Mouse (Mus musculus) midbrain, embryonic 14.5 days (tissue): Measurements from ENCODE around the gene Heatr6. TPM values are rescaled to one million over a fixed set of nuclear protein-coding genes. Genes with fewer than 3 reads are reported as not detected.

Experiments used
- ATAC-seq: fragments of 200-750 bp; cut with Nextera tagmentation; 2 replicates; pipeline ENCODE4 v1.8.0; 2017; ENCODE audit warnings: moderate number of reproducible peaks, moderate library complexity; ENCODE audit not compliant: low FRiP score, low TSS enrichment
- DNase-seq: peaks from one replicate; pipeline ENCODE4 v3.0.0-alpha.2; 2015
- H3K27ac ChIP-seq: fragments of 300-500 bp; sonication (generic); replicated peaks from 2 replicates; pipeline ENCODE4 v1.5.1; 2014; ENCODE audit warnings: mild to moderate bottlenecking, low read depth, low read length, moderate library complexity
- H3K27me3 ChIP-seq: fragments of 300-500 bp; sonication (generic); 2 replicates; pipeline ENCODE4 v1.6.1; 2014; ENCODE audit warnings: low read length, control low read depth, mixed read lengths; ENCODE audit not compliant: control insufficient read depth, insufficient read depth
- H3K36me3 ChIP-seq: fragments of 300-500 bp; sonication (generic); 2 replicates; pipeline ENCODE4 v1.6.1; 2014; ENCODE audit warnings: low read length, control low read depth; ENCODE audit not compliant: control insufficient read depth, insufficient read depth
- H3K4me1 ChIP-seq: fragments of 300-500 bp; sonication (generic); 2 replicates; pipeline ENCODE4 v1.6.1; 2014; ENCODE audit warnings: mild to moderate bottlenecking, antibody characterized with exemption, low read length, control low read depth; ENCODE audit not compliant: control insufficient read depth, insufficient read depth
- H3K4me2 ChIP-seq: fragments of 300-500 bp; sonication (generic); 2 replicates; pipeline ENCODE4 v1.6.1; 2014; ENCODE audit warnings: mild to moderate bottlenecking, low read length, moderate library complexity
- H3K4me3 ChIP-seq: fragments of 300-500 bp; sonication (generic); replicated peaks from 2 replicates; pipeline ENCODE4 v1.5.1; 2014; ENCODE audit warnings: low read depth, low read length
- H3K9ac ChIP-seq: fragments of 300-500 bp; sonication (generic); replicated peaks from 2 replicates; pipeline ENCODE4 v1.6.1; 2014; ENCODE audit warnings: mild to moderate bottlenecking, low read length, moderate library complexity
- H3K9me3 ChIP-seq: fragments of 300-500 bp; sonication (generic); 2 replicates; pipeline ENCODE4 v1.6.1; 2016; ENCODE audit warnings: low read length, control low read depth, mixed read lengths; ENCODE audit not compliant: control insufficient read depth
- WGBS: fragments of 180-500 bp; shearing (Covaris S2); extraction: QIAGEN DNeasy Blood & Tissue Kit; methylation state at CpG from one replicate; pipeline ENCODE4 v1.1.7; 2014; 5-methylcytosine and 5-hydroxymethylcytosine counted together
- polyA plus RNA-seq: library from polyadenylated mRNA; unstranded; fragments of >200 nt; fragmentation: Nextera tagmentation; extraction: Ambion mirVana; gene quantifications from 2 replicates; pipeline ENCODE4 v1.2.1, GENCODE M21; 2014

The Heatr6 gene
- polyA plus RNA-seq: 36.6 and 37.2 TPM in 2 replicates

GRCm38 (mm10) chr11:83753581-83754181, at the start of gene Heatr6:
Gene Heatr6 (plus strand): TSS chr11:83753696.
- Histone ChIP-seq H3K36me3 (peaks cover 29% of the 10 kb centered on the region), H3K9me3 (no peaks in the 10 kb centered on the region), H3K4me3 (peak within 1 kb of the TSS; percentile 83), H3K27me3 (peaks cover 13% of the 10 kb centered on the region; the same call in 1 of the 2 replicates), H3K9ac (peak within 1 kb of the TSS; percentile 88), H3K4me2 (peak within 1 kb of the TSS; percentile 73), H3K4me1 (peaks cover 17% of the 10 kb centered on the region), H3K27ac (peak within 1 kb of the TSS; percentile 93)
- WGBS: under 1% methylated on average over 47 of the region's 47 CpGs
- DNase-seq (peak; percentile 96), ATAC-seq (peak; percentile 91)

DNA sequence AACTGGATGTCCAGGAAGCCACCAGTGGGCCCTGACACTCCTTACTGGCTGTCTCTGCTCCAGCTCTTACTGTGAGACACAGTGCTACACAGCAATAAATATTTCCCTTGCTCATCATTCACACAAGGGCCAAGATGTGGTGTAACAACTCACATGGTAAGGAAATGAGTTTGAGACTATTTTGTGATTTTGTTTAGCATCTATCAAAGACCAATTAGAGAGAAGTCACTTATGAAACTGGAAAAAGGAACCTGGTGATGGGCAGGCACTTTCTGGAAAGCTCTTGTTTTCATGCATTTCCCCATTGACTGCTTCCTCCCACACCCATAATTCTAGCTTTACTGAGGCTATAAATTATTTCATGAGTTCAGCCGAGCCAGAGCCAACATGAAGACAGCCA, 49.8 kb upstream of the Heatr6 start, which contains the start of gene Wfdc17:
Wfdc17 (plus strand) TSS at position 287 of the 400 bp plus-strand sequence.
- H3K27ac ChIP-seq: no peak within 1 kb of the TSS
- no peaks in the 10 kb centered on the region for H3K36me3 ChIP-seq
- H3K9ac ChIP-seq: no peak within 1 kb of the TSS
- WGBS: 73% methylated on average over 1 of the region's 1 CpGs
- no peaks in the 10 kb centered on the region for H3K4me1 ChIP-seq
- no peak within 1 kb of the TSS for H3K4me2 ChIP-seq
- no peak within 1 kb of the TSS for H3K4me3 ChIP-seq
- H3K27me3 ChIP-seq: no peaks in the 10 kb centered on the region
- no peak for ATAC-seq
- H3K9me3 ChIP-seq: no peaks in the 10 kb centered on the region
- DNase-seq: no peak

DNA sequence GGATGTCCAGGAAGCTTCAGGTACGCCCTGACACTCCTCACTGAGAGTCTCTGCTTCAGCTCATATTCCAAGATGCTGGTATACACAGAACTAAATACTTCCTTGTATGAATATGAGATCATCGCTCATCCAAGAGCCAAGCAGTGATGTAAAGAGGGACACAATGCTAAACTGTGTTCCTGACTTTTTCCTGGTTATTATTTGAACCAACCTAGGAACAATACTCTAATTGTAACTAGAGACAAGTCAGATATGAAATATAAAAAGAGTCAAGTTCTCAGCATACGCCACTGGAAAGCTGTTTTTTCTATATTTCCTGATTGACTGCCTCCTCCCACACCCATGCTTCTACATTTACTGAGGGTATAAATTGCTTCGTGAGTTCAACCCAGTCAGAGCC, 44.8 kb upstream of the Heatr6 start, which contains the start of gene Wfdc18:
Wfdc18 (plus strand) TSS at position 301 of the 400 bp plus-strand sequence.
- WGBS: 74% methylated on average over 4 of the region's 4 CpGs
- no peak within 1 kb of the TSS for H3K9ac ChIP-seq
- H3K4me2 ChIP-seq: no peak within 1 kb of the TSS
- ATAC-seq (no peak), DNase-seq (no peak)
- no peaks in the 10 kb centered on the region for H3K4me1 ChIP-seq
- no peaks in the 10 kb centered on the region for H3K27me3 ChIP-seq
- no peak within 1 kb of the TSS for H3K27ac ChIP-seq
- no peaks in the 10 kb centered on the region for H3K9me3 ChIP-seq
- H3K36me3 ChIP-seq: no peaks in the 10 kb centered on the region
- H3K4me3 ChIP-seq: no peak within 1 kb of the TSS

GRCm38 (mm10) chr11:83709683-83710082, 43.8 kb upstream of the Heatr6 start:
- H3K9me3 ChIP-seq: no peaks in the 10 kb centered on the region
- H3K27ac ChIP-seq: no peak overlapping the region
- ATAC-seq (no peak), DNase-seq (no peak)
- H3K4me1 ChIP-seq: no peaks in the 10 kb centered on the region
- H3K4me2 ChIP-seq: no peak overlapping the region
- H3K27me3 ChIP-seq: no peaks in the 10 kb centered on the region
- no peak overlapping the region for H3K4me3 ChIP-seq
- no peak overlapping the region for H3K9ac ChIP-seq
- 94% methylated on average over 5 of the region's 5 CpGs for WGBS
- no peaks in the 10 kb centered on the region for H3K36me3 ChIP-seq

DNA sequence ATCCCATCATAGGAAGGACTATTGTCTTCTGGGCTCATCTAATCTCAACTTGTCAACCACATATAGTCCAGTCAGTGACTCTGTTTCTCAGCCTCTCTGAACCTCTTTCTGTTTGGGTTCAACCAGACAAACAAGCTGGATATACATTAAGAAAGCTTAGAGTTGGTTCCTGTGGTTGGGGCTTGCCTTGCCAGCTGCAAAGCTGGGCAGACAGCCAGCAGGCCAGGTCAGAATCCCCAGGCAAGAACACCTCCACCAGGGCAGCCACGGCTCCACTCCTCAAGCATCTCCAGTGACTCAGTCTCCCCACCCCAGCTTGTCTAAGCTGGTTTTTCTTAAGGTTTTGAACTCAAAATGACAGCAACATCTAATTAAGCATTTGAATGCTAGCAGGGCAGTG, 40.8 kb upstream of the Heatr6 start:
- Histone ChIP-seq H3K36me3 (no peaks in the 10 kb centered on the region), H3K9me3 (no peaks in the 10 kb centered on the region), H3K4me1 (no peaks in the 10 kb centered on the region), H3K27ac (no peak overlapping the region), H3K27me3 (no peaks in the 10 kb centered on the region), H3K9ac (no peak overlapping the region), H3K4me3 (no peak overlapping the region), H3K4me2 (no peak overlapping the region)
- WGBS: 75% methylated on average over 1 of the region's 1 CpGs
- DNase-seq (no peak), ATAC-seq (no peak)

- H3K4me2 ChIP-seq: no peak overlapping the region
- H3K4me1 ChIP-seq: no peaks in the 10 kb centered on the region
- H3K27me3 ChIP-seq: no peaks in the 10 kb centered on the region
- no peaks in the 10 kb centered on the region for H3K9me3 ChIP-seq
- H3K4me3 ChIP-seq: no peak overlapping the region
- no peak for DNase-seq
- 89% methylated on average over 2 of the region's 2 CpGs for WGBS
- H3K36me3 ChIP-seq: no peaks in the 10 kb centered on the region
- no peak for ATAC-seq
- H3K27ac ChIP-seq: no peak overlapping the region
- no peak overlapping the region for H3K9ac ChIP-seq
Measured at GRCm38 (mm10) chr11:83713925-83714324, 39.6 kb upstream of the Heatr6 start.

DNA sequence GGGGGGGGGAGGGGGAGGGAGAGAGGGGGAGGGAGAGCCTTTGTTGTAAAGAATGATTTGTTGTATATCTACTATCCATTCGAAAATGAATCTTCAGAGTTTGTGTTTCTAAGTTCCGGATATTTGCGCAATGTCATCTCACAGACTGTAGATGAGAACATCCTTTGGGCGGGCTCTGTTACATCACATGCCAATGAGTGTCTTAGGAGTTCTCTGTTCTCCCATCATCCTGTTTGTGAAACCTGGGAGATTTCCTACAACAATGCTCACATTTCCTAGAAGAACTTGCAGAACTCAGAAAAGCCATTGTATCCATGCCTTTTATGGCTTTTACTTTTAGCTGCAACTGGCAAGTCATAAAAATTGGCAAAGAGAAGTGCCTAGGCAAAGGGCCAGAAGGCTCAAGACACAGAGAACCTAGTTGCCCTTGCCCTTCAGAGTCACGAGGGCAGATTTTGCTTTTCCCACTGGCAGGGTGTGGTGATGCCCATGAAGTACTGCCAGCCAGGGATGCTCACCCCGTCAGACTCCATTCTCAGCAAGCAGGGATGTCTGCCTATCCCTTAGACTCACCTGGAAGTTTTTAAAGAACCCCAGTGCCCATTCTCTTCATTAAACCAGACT, 36.3 kb upstream of the Heatr6 start:
- Histone ChIP-seq H3K4me3 (no peak overlapping the region), H3K9me3 (no peaks in the 10 kb centered on the region), H3K9ac (no peak overlapping the region), H3K36me3 (no peaks in the 10 kb centered on the region), H3K4me1 (no peaks in the 10 kb centered on the region), H3K4me2 (no peak overlapping the region), H3K27me3 (no peaks in the 10 kb centered on the region), H3K27ac (no peak overlapping the region)
- DNase-seq (no peak), ATAC-seq (no peak)
- 89% methylated on average over 6 of the region's 6 CpGs for WGBS

DNA sequence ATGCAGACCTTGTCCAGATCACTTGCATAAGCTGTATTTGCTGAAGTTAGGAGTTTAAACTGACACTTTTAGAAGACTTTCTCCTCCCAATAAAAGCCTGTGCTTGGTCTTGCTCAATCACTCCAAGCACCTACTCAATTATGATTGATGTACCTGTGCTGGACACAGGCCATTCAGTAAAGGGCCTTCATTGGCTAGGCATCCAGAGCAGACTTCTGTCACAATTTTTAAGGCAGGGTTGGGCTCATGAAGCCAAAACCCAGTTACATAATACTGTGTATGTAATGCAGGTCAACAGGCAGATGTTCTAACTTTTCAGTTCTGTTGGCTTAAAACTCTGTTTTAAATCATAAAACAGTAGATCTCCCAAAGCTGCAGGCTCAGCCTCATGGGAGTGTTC, 32.7 kb upstream of the Heatr6 start:
- Histone ChIP-seq H3K27me3 (no peaks in the 10 kb centered on the region), H3K4me3 (no peak overlapping the region), H3K9ac (no peak overlapping the region), H3K27ac (no peak overlapping the region), H3K4me1 (no peaks in the 10 kb centered on the region), H3K36me3 (no peaks in the 10 kb centered on the region), H3K4me2 (no peak overlapping the region), H3K9me3 (no peaks in the 10 kb centered on the region)
- no peak for ATAC-seq
- DNase-seq: no peak
